Mouse (Mus musculus) hindbrain, embryonic 13.5 days (tissue): Measurements from ENCODE around the gene Tsfm. TPM values are rescaled to one million over a fixed set of nuclear protein-coding genes. Genes with fewer than 3 reads are reported as not detected.
A peak's percentile ranks its signal among the peaks of the same experiment; 100 is the strongest.

Experiments used
- ATAC-seq: fragments of 200-750 bp; cut with Nextera tagmentation; 2 replicates; pipeline ENCODE4 v1.8.0; 2017; ENCODE audit warnings: moderate TSS enrichment; ENCODE audit not compliant: low FRiP score
- H3K27ac ChIP-seq: fragments of 300-500 bp; sonication (generic); 2 replicates; pipeline ENCODE4 v1.5.1; 2015; ENCODE audit warnings: inconsistent platforms, mild to moderate bottlenecking, moderate library complexity
- H3K27me3 ChIP-seq: fragments of 300-500 bp; sonication (generic); 2 replicates; pipeline ENCODE4 v1.6.1; 2015; ENCODE audit warnings: mild to moderate bottlenecking, inconsistent platforms
- H3K36me3 ChIP-seq: fragments of 300-500 bp; sonication (generic); 2 replicates; pipeline ENCODE4 v1.6.1; 2015; ENCODE audit warnings: mild to moderate bottlenecking, inconsistent platforms
- H3K4me1 ChIP-seq: fragments of 300-500 bp; sonication (generic); replicated peaks from 2 replicates; pipeline ENCODE4 v1.6.1; 2015; ENCODE audit warnings: inconsistent platforms
- H3K4me2 ChIP-seq: fragments of 300-500 bp; sonication (generic); 2 replicates; pipeline ENCODE4 v1.6.1; 2015; ENCODE audit warnings: inconsistent platforms, mild to moderate bottlenecking, moderate library complexity
- H3K4me3 ChIP-seq: fragments of 300-500 bp; sonication (generic); 2 replicates; pipeline ENCODE4 v1.5.1; 2015; ENCODE audit warnings: mild to moderate bottlenecking, inconsistent platforms
- H3K9ac ChIP-seq: fragments of 300-500 bp; sonication (generic); 2 replicates; pipeline ENCODE4 v1.6.1; 2015; ENCODE audit warnings: mild to moderate bottlenecking, inconsistent platforms
- H3K9me3 ChIP-seq: fragments of 300-500 bp; sonication (generic); 2 replicates; pipeline ENCODE4 v1.6.1; 2016; ENCODE audit warnings: inconsistent platforms
- WGBS: fragments of 180-500 bp; shearing (Covaris S2); methylation state at CpG from one replicate; pipeline ENCODE4 v1.1.7; 2015; 5-methylcytosine and 5-hydroxymethylcytosine counted together
- polyA plus RNA-seq: library from polyadenylated mRNA; unstranded; fragments of >200 nt; fragmentation: Nextera tagmentation; extraction: Ambion mirVana; gene quantifications from 2 replicates; pipeline ENCODE4 v1.2.1, GENCODE M21; 2015

The Tsfm gene
- polyA plus RNA-seq, 1 experiment from 2014 or later, result 63.4 TPM

GRCm38 (mm10) chr10:126988513-126989165, 42.0 kb downstream of the Tsfm start:
- no peak for ATAC-seq
- H3K36me3 ChIP-seq, result peaks cover 21% of the 10 kb centered on the region
- H3K9me3 ChIP-seq, result no peaks in the 10 kb centered on the region
- 0 out of 2 replicates have a peak overlapping the region, but pooled peaks have one; percentile 29 for H3K9ac ChIP-seq
- H3K27ac ChIP-seq, result no peak overlapping the region
- 78% methylated on average over 5 of the region's 5 CpGs for WGBS
- H3K4me3 ChIP-seq, result no peak overlapping the region
- no peak overlapping the region for H3K4me2 ChIP-seq
- H3K27me3 ChIP-seq, result no peaks in the 10 kb centered on the region
- H3K4me1 ChIP-seq, result peaks cover 69% of the 10 kb centered on the region

GRCm38 (mm10) chr10:126987183-126988118, 43.2 kb downstream of the Tsfm start:
- H3K9ac ChIP-seq, result peak overlapping the region; percentile 49; the same call in 1 of the 2 replicates
- H3K4me2 ChIP-seq, result no peak overlapping the region
- peaks cover 81% of the 10 kb centered on the region for H3K4me1 ChIP-seq
- WGBS, result 65% methylated on average over 8 of the region's 8 CpGs
- H3K9me3 ChIP-seq, result no peaks in the 10 kb centered on the region
- no peaks in the 10 kb centered on the region for H3K27me3 ChIP-seq
- H3K4me3 ChIP-seq, result no peak overlapping the region
- H3K36me3 ChIP-seq, result peaks cover 9% of the 10 kb centered on the region
- no peak for ATAC-seq
- H3K27ac ChIP-seq, result peak overlapping the region; percentile 65; the same call in 1 of the 2 replicates

GRCm38 (mm10) chr10:126986541-126986961, 44.1 kb downstream of the Tsfm start:
- Histone ChIP-seq H3K9ac (peak overlapping the region; percentile 49; the same call in 1 of the 2 replicates), H3K36me3 (0 out of 2 replicates have a peak, but pooled peaks cover 4% of the 10 kb centered on the region), H3K4me3 (no peak overlapping the region), H3K9me3 (no peaks in the 10 kb centered on the region), H3K4me2 (no peak overlapping the region), H3K27me3 (no peaks in the 10 kb centered on the region), H3K4me1 (peaks cover 89% of the 10 kb centered on the region), H3K27ac (peak overlapping the region; percentile 65)
- ATAC-seq, result 0 out of 2 replicates have a peak, but pooled peaks have one; percentile 32
- 55% methylated on average over 4 of the region's 4 CpGs for WGBS

- Histone ChIP-seq H3K9me3 (no peaks in the 10 kb centered on the region), H3K27ac (0 out of 2 replicates have a peak overlapping the region, but pooled peaks have one; percentile 65), H3K4me1 (peaks cover 89% of the 10 kb centered on the region), H3K36me3 (no peaks in the 10 kb centered on the region), H3K27me3 (no peaks in the 10 kb centered on the region), H3K9ac (no peak overlapping the region), H3K4me3 (no peak overlapping the region), H3K4me2 (no peak overlapping the region)
- WGBS, result 93% methylated on average over 9 of the region's 9 CpGs
- ATAC-seq, result no peak
These were observed 45.1 kb downstream of the Tsfm start for GRCm38 (mm10) chr10:126985579-126985978.

GRCm38 (mm10) chr10:126985127-126985526, 45.5 kb downstream of the Tsfm start:
- peaks cover 89% of the 10 kb centered on the region for H3K4me1 ChIP-seq
- H3K9me3 ChIP-seq, result no peaks in the 10 kb centered on the region
- no peak overlapping the region for H3K4me3 ChIP-seq
- H3K9ac ChIP-seq, result no peak overlapping the region
- H3K4me2 ChIP-seq, result 0 out of 2 replicates have a peak overlapping the region, but pooled peaks have one; percentile 96
- no peak for ATAC-seq
- WGBS, result 83% methylated on average over 4 of the region's 4 CpGs
- no peaks in the 10 kb centered on the region for H3K27me3 ChIP-seq
- H3K27ac ChIP-seq, result peak overlapping the region; percentile 36
- H3K36me3 ChIP-seq, result no peaks in the 10 kb centered on the region

GRCm38 (mm10) chr10:126984189-126985004, 46.2 kb downstream of the Tsfm start:
- no peak for ATAC-seq
- no peaks in the 10 kb centered on the region for H3K36me3 ChIP-seq
- peaks cover 91% of the 10 kb centered on the region for H3K4me1 ChIP-seq
- 23% methylated on average over 5 of the region's 5 CpGs for WGBS
- 0 out of 2 replicates have a peak overlapping the region, but pooled peaks have one; percentile 96 for H3K4me2 ChIP-seq
- peak overlapping the region; percentile 36 for H3K27ac ChIP-seq
- H3K9me3 ChIP-seq, result no peaks in the 10 kb centered on the region
- peak overlapping the region; percentile 31 for H3K9ac ChIP-seq
- H3K4me3 ChIP-seq, result no peak overlapping the region
- H3K27me3 ChIP-seq, result no peaks in the 10 kb centered on the region

GRCm38 (mm10) chr10:126983193-126983725, 47.4 kb downstream of the Tsfm start:
- no peaks in the 10 kb centered on the region for H3K36me3 ChIP-seq
- no peak overlapping the region for H3K27ac ChIP-seq
- H3K9ac ChIP-seq, result peak overlapping the region; percentile 60
- H3K4me1 ChIP-seq, result peaks cover 84% of the 10 kb centered on the region
- 64% methylated on average over 14 of the region's 14 CpGs for WGBS
- peak overlapping the region; percentile 96 for H3K4me2 ChIP-seq
- H3K4me3 ChIP-seq, result peak overlapping the region; percentile 11; the same call in 1 of the 2 replicates
- H3K9me3 ChIP-seq, result no peaks in the 10 kb centered on the region
- ATAC-seq, result no peak
- H3K27me3 ChIP-seq, result no peaks in the 10 kb centered on the region

- Histone ChIP-seq H3K27ac (no peak overlapping the region), H3K9me3 (no peaks in the 10 kb centered on the region), H3K27me3 (peaks cover 7% of the 10 kb centered on the region), H3K9ac (peak overlapping the region; percentile 95; the same call in 1 of the 2 replicates), H3K4me2 (peak overlapping the region; percentile 96), H3K4me1 (peaks cover 75% of the 10 kb centered on the region), H3K4me3 (peak overlapping the region; percentile 93; the same call in 1 of the 2 replicates), H3K36me3 (no peaks in the 10 kb centered on the region)
- no peak for ATAC-seq
- WGBS, result 72% methylated on average over 3 of the region's 3 CpGs
These were observed 48.9 kb downstream of the Tsfm start for GRCm38 (mm10) chr10:126981746-126982145.

GRCm38 (mm10) chr10:126980933-126981530, 49.6 kb downstream of the Tsfm start:
- H3K27ac ChIP-seq, result peak overlapping the region; percentile 100
- 11% methylated on average over 11 of the region's 11 CpGs for WGBS
- peak overlapping the region; percentile 93 for H3K4me3 ChIP-seq
- H3K36me3 ChIP-seq, result no peaks in the 10 kb centered on the region
- H3K27me3 ChIP-seq, result peaks cover 14% of the 10 kb centered on the region
- peak overlapping the region; percentile 95 for H3K9ac ChIP-seq
- no peak for ATAC-seq
- peak overlapping the region; percentile 96 for H3K4me2 ChIP-seq
- peaks cover 68% of the 10 kb centered on the region for H3K4me1 ChIP-seq
- H3K9me3 ChIP-seq, result no peaks in the 10 kb centered on the region

GRCm38 (mm10) chr10:126980221-126980932, 50.3 kb downstream of the Tsfm start:
- peak overlapping the region; percentile 100 for H3K27ac ChIP-seq
- peak overlapping the region; percentile 96 for H3K4me2 ChIP-seq
- peaks cover 62% of the 10 kb centered on the region for H3K4me1 ChIP-seq
- H3K36me3 ChIP-seq, result no peaks in the 10 kb centered on the region
- peaks cover 21% of the 10 kb centered on the region for H3K27me3 ChIP-seq
- peak; percentile 14 for ATAC-seq
- peak overlapping the region; percentile 95 for H3K9ac ChIP-seq
- WGBS, result under 1% methylated on average over 16 of the region's 16 CpGs
- no peaks in the 10 kb centered on the region for H3K9me3 ChIP-seq
- peak overlapping the region; percentile 93 for H3K4me3 ChIP-seq
